Mouse (Mus musculus) thymus, adult 2 months (tissue): ENCODE measurements around the gene Gm47995.

Experiments
- CTCF ChIP-seq: fragments of 200-500 bp; IDR thresholded peaks from 2 replicates; pipeline ENCODE4 v1.5.1; 2012; ENCODE audit warnings: mild to moderate bottlenecking, control low read depth, low read length, moderate library complexity, borderline replicate concordance; ENCODE audit not compliant: control insufficient read depth, poor library complexity, insufficient read depth; ENCODE audit errors: extremely low read depth
- POLR2A ChIP-seq: fragments of 200-500 bp; IDR thresholded peaks from 2 replicates; pipeline ENCODE4 v1.6.1; 2012; ENCODE audit warnings: mild to moderate bottlenecking, low read length, control low read depth, moderate library complexity; ENCODE audit not compliant: control insufficient read depth, poor library complexity, insufficient read depth; ENCODE audit errors: extremely low read depth

DNA sequence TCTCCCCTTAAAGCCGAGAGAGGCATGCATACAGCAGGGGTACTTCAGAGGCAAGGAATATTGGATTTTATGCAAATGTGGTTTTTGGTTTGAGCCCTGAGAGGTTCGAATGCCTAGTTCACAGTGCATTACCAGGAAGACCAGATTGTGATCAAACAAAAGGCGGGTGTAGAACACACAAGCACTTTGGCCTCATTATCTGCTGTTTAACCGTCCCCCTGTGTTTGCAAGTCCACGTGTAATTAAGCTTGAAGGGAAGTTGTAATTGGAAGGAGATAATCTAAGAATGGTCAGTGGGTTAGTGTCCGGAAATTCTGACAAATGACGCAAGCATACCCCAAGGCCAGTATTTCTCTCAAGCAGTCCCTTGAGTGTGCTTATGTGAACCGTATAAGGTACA is 32.2 kb upstream of the Gm47995 start:
- TF ChIP-seq CTCF (no peak), POLR2A (no peak)
